Mouse (Mus musculus) cerebellum, postnatal 10 days (tissue): ENCODE results near the gene Adk.

ENCODE experiments used
- DNase-seq, 2 experiments: peaks; one replicate each; pipeline ENCODE4 v3.0.0; 2021; ENCODE audit warnings: mixed read lengths in 2 of 2

The Adk gene

DNA sequence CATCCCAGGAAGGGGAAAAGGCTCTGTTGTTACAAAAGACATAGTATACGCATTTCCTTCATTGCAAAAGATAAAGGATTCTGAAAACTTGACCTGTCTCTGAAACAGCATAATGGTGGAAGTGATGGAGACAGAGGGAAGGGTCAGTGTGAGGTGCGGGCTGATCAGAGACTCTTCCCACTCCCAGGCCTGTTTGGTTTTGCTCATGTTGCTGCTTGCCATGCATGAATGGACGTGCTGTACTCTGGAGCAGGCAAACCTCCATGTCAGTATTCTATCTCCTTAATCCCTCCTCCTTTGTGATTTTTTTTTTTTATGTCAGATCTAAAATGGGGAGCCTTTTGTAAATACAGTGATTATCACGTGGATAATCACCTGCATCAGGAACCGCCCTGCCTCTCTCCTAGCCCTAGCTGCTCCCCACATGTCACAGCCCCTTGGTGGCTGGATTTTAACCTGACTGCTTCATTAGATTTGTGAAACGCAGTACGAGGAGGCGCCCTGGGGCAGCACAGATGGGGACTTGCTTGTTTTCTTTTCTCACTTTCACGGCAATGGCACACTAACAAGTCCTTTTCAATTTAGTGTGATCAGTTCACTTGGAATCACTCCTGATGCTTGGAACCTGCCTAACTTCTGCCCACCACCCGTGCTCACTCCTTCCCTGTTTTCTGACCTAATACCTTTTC is 307.0 kb downstream of the Adk start:
- DNase-seq, result peak; percentile 46 to 50

DNA sequence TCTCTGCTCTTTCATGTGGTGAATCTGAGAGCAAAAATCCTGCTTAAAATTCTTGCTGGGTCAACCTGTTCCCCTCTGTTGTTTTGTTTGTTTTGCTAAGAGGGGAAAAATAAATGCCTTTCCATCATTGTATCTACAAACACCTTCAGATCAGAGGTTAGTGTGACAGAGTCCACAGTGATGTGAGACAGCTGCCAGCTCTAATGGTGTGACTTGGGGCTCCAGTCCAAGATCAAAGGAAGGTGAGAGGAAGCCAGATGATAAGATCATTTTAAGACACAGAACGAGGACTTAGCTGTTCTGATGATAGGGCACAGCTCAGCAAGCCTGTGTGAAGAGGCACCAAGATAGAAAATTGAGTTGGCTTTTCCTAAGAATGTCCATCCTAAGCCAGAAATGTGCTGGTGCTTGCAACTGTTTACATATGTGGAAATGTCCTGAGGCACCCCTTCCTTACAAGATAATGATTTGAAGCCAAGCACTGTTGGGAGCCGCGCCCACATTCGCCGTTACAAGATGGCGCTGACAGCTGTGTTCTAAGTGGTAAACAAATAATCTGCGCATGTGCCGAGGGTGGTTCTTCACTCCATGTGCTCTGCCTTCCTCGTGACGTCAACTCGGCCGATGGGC is 307.6 kb downstream of the Adk start:
- peak in 1 of 2 experiments; percentile 23 for DNase-seq

DNA sequence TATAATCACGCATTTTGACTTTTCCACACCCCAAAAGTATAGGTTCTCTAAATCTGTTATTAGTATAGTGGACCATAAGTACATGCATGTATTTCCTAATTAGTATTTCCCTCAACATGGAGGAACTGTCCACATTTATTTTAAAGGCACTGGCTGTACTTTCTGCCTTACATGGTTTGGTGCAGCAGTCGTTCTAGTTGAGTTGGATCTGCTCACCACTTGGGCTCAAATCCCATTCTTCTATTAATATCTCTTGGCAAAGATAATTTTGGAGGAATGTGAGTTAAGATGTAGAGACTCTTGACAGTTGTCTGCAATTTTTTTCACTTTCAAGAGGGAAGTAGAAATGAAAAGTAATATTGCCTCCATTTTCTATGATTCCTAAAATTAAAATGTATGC is 314.7 kb downstream of the Adk start:
- peak; percentile 6 to 33 for DNase-seq

DNA sequence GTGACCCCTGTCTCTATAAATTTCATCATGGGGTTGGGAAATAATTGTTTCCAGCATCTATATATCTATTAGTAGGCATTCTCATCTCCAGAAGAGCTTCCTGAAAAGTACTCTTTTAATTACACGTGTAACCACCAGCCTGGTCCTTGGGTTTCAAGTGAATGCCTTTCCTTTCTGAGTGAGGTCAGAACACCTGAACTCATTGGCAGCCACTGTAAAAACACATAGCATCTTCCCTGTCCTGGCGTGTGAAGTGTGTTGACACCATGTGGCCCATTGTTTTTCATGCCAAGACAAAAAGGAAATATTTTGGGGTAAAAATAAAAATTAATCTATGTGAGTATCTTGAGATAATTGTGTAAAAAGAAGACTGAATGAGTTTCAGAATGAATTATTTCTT is 316.2 kb downstream of the Adk start:
- DNase-seq, result peak in 1 of 2 experiments; percentile 9

DNA sequence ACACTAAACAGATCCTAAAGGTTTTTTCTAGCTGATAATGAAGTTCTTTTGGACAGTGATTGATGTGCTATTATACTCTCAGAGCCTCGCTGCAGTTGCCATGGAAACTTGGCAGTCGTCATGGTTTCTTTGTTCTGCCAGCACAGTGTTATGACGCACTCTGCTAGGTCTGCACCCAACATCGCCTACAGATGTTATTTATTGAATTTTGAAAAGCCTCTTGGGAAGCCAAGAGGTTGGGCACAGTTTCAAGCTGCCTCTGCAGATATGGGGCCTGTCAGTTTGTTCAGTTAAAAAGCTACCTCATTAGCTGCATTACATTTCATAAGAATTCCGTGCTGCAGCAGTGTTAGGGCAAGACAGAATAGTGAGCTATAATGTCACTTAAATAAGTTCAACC is 316.8 kb downstream of the Adk start:
- peak; percentile 80 to 86 for DNase-seq

DNA sequence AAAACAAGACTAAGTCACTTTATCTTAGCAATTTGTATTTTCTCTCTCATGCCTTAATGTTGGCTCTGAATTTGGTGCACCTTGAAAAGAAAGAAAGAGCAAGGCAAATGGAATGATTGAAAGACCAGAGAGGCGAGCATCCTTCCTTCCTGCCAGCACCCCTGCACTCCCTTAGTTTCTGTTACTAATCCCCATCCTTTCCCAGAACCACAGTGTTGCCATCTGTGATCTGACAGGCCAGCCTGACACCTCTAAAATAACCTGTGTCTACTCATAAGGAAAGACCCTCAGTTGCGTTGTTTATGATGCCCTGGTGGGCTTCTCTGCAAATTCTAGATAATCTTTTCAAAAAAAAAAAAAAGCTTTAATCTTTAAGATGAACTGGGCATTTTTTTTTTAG is 319.6 kb downstream of the Adk start:
- peak; percentile 48 to 53 for DNase-seq

DNA sequence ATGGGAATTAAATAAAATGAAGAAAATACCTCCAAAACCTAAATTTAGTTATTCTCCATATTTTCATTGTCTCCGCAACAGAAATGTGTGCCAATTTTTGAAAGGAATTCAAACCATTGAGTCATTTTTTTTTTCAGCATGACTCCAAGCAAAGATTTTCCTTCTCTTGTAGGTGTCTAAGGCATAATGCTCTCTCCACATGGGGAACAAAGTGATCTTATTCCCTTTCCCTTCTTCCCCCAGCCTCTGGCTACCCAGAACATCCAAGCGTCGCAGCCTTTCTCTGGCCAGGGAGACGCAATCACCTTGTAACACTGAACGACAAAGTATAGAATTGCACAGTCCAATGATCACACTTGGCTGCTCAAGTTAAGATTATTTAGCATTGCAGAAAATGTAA is 320.3 kb downstream of the Adk start:
- DNase-seq, result no peak

DNA sequence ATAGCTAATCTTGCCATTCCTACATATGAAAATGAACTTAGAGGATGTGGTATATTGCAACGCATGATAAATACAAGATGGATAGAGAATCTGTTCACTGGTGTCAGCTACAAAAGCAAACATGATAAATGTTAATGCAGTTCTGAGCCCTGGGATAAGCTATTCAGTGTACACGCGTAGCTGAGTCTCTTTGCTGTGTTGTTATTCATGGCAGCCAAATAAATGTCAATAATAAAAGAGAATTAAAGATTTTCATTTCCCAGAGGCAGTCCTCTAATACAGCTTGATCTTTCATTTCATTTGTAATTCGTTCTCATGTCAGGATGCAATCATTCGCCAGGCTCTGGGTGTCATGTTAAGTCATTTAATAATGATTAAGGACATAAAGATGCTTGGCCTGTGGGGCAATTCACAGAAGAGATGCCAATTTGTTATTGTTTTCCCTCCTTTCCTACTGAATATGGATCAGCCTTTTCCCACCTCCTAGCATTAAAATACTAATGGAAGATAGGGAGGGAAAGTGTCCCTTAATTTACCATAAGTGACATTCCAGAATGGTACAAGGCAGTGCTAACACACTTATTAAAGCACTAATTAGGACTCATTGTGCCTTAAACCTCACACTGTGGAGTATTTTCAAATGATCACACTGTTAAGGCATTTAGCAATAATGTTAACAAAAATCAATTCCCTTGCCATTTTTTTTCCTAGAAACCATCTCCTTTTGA is 331.5 kb downstream of the Adk start:
- no peak for DNase-seq

DNA sequence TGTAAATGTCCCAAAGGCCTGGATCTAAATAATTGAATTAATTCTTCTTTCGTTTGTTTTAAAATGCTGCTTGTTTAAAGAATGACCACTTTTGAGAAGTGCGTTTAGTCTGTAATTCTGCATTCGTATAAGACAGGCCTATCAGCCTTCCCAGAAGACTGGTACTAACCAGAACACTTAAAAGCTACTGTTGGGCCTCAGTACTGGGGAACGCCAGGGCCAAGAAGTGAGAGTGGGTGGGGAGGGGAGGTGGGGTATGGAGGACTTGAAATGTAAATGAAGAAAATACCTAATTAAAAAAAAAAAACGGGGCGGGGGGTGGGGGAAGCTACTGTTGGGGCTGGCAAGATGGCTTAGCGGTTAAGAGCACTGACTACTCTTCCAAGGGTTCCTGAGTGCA is 347.1 kb downstream of the Adk start:
- DNase-seq, result no peak

DNA sequence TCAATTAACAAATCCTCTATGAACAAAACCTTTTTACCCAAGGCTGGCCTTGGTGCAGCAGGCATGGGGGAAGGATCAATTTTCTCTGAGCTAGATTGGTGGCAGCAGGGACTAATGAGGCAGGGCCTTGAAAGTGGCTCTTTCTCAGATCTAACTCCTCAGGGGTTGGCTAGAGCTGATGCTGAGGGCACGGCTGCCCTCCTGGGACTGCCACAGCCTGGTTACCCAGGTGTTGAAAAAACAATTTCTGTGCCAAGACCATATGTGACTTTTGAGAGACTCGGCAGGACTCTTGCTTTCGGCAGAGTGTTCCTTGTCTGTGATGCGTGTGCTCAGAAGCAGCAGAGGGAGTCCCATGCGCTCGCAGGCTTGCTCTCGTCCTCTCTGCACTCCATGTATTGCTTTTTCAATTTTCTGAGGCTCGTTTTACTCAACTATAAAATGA is 349.8 kb downstream of the Adk start:
- peak; percentile 39 to 64 for DNase-seq

DNA sequence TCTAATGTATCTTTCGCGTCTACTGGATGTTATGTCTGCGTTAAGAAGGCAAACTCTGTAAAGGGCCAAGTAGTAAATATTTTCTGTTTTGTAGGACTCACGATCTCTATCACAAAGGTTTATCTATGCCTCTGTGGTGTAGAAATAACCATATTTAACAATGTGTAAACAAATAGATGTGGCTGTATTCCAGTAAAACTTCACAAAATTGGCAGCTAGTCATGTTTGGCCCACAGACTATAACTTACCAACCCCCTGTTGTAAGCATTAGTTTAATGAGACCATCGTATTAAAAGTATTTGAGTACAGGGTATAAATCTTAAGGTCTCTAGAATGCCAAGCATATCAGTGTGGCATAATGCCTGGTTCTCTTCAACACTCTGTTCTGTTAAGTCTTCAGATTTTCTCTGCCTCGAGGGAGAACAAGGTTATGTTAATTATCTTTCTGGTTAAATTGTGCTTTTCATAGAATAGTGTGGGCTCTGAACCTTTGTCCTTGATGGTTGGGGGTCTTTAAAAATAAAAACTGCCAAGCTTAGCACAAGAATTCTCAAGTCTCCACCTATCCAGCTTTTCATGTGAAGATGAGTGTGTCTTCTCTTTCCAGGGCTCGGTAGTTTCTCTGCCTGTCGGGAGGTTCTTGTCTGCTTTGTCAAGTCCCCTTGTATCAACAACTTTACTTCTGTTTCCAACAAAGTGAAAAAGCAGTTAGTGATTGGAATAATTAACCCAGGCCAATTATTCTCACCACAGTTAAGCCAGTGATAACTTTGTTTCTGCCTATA is 350.4 kb downstream of the Adk start:
- no peak for DNase-seq

DNA sequence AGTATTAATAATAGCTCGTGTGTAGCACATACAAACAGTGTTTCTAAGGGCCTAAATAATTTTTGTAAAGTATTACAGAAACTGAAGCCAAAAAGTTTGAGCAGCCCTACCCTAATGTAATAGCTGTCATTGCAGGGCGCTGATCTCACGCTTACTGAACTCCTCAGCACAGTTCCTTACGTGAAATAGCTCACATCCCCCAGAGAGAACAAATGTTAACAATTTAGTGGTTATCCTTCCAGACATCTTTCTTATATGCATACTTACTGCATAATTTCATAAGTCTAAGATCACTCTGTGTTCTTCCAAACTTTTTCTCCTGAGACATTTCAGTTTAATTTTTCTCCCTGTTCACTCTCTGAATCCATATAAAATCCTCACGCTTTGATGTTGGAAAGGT is 354.6 kb downstream of the Adk start:
- DNase-seq, result no peak

DNA sequence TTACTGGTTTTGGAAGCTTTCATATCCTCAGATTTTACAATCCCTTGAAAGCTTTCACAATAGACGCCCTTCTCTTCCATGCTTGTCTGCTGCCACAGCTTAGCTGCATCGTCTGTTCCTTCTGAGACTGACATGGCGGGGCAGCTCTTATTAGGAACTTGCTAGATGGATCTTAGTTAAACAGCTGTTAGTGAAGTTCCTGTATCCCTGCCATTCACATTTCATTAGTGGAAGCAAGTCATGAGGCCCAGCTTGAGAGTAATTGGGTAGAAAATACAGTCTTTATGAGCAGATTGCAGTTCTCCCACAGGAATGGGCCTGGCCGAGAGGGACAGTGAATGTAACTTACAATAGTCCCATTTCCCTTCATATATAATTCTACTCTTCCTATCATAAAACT is 356.5 kb downstream of the Adk start:
- peak; percentile 11 to 24 for DNase-seq

DNA sequence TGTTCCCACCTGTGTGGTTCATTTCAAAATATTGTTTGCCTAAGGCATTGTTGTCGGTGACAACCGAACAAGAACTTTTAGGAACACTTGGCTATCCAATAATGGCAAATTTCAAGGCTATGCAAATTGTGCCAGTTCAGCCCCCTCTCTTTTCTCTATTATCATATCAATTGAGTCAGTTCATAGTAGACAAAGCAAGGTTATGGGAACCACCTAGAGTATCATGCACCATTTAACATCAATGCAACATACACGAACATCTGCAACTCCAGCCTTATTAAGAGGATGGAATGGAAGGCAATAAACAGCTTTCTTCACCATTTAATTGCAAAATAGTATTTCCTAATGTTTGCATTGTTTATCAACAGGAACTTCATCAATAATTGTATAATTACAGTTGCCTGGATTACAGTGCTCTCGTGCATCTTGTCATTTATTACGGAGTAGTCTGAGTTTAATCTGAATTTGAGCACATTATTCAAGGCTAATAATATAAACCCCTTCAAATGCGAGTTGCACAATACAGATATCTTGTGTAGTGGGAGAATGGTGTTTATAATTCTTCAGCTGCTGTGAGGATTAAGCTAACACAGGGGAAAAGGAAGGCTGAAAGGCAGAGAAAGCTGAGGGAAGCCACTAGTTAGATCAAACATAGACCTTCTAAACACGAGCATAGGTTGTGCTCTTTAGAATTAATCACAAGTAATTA is 358.5 kb downstream of the Adk start:
- DNase-seq, result no peak

DNA sequence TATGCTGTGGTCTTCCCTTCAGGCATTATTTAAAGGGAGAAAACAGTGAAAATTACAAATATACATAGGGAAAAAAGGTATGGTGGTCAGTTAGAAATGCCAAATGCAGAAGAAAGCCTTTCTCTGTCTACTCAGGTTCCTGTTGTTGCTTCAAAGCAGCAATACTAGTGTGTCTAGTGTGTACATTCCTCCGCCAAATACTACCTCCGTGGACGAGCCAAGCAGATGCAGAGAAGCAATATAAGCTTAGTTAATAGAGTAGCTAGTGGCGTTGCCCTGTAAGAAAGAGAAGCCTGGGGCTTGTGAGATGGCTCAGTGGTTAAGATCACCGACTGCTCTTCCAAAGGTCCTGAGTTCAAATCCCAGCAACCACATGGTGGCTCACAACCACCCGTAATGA is 359.1 kb downstream of the Adk start:
- no peak for DNase-seq

DNA sequence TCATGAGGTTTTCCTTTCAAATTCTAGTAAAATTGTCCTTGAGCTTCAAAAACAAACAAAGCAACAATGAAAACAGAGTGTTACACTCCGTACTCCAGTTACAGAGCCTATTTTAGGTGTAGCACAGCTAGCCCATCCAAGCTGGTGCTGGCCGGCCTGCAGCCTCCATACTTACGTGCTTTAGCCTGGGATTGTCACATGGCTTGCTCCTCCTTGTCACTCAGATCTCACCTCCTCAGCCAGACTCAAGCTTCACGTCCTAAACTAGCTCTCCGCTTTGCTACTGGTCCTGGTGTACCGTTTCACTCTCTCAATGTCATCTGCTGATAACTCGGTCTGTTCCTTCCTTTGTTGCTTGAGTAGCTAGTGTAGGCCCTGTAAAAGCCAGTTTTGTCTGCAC is 366.0 kb downstream of the Adk start:
- no peak for DNase-seq

DNA sequence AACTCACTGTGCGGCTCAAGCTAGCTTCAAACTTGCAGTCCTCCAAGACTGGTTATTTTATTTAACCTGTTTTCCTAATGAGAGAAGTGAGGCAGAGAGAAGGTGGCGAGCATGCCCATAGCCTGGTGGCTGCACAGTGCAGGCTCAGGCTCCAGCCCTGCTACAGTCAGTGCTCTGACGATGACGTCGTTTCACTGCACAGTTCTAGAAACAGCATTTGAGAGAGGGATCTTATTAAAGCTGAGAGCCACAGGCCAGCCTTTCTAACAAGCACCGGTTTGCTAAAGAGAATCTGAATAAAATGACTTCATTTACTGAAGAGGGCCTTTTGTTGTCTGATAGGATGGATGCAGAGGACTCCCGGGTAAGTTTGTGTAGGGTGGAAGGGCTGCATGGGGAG is 375.0 kb downstream of the Adk start:
- DNase-seq, result no peak

DNA sequence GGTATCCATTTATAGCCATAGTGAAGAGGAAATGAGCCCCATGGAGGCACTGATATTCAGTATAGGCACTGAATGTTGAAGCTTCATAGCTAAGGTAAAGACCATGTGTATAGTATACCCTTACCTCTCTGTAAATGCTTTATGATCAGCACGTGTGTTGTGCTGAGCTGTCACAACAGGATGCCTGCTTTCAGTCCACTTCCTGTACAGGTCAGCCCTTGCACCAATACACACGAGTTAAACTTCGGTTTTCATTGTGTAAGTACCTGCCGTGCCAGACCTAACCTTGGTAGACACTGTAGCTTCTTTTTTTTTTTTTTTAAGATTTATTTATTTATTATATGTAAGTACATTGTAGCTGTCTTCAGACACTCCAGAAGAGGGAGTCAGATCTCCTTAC is 381.0 kb downstream of the Adk start:
- no peak for DNase-seq

DNA sequence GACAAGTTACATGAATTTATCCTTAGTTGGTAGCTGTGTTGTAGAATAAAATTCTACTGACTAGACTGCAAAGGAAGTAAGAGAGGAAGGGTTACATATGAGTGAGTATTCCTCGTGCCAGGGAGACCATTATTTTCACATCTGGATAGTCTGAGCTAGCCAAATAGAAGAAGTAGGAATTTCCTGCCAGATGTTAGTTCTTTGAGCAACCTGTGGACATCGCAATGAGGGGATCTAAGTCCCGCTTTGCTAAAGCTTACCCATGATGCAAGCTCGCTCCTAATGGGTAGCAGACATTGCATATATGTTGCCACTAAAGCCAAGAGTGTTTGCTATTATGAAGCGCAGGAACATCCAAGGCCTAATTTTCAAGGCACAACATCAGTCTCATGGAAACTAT is 381.6 kb downstream of the Adk start:
- DNase-seq, result no peak

DNA sequence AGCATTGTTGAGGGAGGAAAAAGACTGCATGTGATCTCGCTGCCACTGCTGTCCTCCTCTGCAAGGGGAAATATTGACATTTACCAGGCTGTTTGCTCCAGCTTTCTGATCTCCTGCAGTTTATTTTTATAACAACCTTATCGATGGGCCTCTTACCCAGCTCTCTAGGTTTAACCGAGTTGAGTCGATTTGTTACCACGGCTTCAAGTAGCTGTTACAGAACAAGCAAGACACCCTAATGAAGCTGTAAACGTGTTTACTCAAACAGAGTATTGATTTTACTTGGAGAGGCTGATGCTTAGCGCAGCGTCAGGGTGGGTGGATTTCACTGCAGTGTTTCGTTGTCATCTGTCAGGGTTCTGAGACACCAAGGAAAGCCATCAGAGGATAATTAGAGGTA is 382.3 kb downstream of the Adk start:
- no peak for DNase-seq

DNA sequence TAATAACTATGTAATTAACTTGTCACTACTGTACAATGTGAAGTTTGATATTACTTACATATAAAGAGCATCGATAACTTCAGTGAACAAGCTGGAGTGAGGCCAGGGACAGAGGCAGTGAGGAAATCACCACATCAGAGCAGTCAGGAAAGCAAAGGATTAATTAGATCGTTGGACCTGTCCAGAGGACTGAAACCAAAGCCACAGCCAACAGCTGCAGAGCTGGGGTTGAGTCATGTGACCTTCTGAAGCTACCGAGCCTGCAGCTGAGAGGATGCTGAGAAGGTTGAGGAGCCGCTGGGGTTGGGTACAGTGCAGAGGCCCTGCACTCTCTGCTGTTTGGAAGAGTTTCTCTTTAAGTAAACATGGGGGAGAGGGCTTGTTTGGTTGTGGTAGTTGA is 387.4 kb downstream of the Adk start:
- no peak for DNase-seq

DNA sequence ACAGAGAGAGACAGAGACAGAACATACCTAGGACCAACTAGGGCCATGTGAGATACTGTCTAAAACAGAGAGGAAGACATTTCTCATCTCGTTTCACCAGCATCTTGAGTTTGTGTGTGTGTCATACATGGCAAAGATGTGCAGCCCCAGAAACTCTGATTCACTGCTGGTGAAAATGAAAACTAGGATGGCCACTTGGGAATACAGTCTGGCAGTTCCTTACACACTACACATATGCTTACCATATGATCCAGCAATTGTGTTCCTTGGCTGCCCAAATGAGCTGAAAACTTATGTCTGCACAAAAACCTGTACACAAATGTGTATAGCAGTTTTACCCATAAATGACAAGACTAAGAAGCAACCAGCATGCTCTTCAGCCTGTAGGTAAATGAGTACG is 388.2 kb downstream of the Adk start:
- no peak for DNase-seq
